Mouse (Mus musculus) liver, adult 2 months (tissue): ENCODE results near the gene Gm21983.

Experiments used
- CTCF ChIP-seq: fragments of 200-500 bp; IDR thresholded peaks from 2 replicates; pipeline ENCODE4 v1.5.1; 2011; ENCODE audit warnings: low read depth, low read length, control low read depth
- POLR2A ChIP-seq: fragments of 200-500 bp; IDR thresholded peaks from 2 replicates; pipeline ENCODE4 v1.6.1; 2011; ENCODE audit warnings: low read length, control low read depth; ENCODE audit not compliant: insufficient read depth; ENCODE audit errors: extremely low read depth

DNA sequence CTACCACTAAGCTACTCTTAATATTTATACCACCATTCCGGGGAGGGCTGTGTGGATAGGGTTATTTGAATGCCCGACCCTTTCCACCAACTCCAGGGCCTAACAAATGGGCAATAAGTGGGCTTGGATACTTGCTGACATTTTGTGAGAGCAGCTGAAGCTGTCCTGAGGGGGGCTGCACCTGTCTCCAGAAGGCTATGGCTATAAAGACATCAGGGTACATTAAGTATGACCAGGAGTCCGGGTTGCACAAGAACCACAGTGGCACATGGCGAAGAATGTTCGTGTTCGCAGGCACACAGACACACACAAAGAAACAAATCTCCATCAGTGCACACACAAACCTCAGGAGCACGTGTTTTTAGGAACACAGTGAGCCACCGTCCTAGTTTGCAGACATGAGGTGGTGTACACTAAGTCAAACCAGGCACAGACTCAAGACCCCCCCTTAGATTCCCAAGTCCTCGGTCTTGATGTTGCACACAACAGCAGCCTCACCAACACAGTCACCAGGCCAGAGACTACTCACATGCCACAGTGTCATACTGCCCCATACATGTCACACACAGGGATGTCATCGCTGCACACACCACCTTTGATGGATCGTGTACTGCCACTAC lies 13.3 kb downstream of the Gm21983 start:
- no peak for TF ChIP-seq CTCF
- no peak for TF ChIP-seq POLR2A
